Mouse (Mus musculus) G1E-ER4 (cell line): ENCODE results near the gene Grpel1. TPM values are rescaled to one million over a fixed set of nuclear protein-coding genes. Genes with fewer than 3 reads are reported as not detected.

Source experiments
- GATA1 ChIP-seq: IDR thresholded peaks from one replicate; pipeline ENCODE4 v1.8.0; 2012; ENCODE audit warnings: low read length, inconsistent platforms
- polyA plus RNA-seq: library from polyadenylated mRNA; stranded (reverse); fragments of >175 nt; gene quantifications from 2 replicates; pipeline ENCODE4 v1.2.3, GENCODE M21; 2012

Grpel1 gene
- polyA plus RNA-seq: 18.1 and 21.3 TPM in 2 replicates

- no peak for TF ChIP-seq GATA1
These were observed at the start of gene Grpel1 for GRCm38 (mm10) chr5:36464709-36465661. Grpel1 (plus strand) TSS chr5:36464998.

DNA sequence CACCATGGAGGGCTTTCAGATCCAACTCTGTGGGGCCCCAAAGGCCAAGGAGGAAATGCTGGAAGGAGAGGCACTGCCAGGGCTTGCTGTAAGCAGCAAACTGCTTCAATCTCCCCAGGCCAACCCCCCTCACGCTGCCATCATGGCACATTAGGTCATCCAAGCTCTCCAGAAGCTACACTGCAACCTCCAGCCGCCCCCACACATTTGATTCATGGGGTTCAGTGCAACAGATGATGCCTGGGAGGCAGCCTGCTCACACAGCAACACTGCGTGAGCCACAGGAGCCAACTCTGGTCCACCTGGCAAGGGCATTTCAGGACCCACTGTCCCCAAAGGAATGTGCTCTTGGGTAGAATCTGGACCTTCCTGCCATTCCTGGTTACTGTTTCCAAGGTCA is 44.9 kb upstream of the Grpel1 start:
- no peak for TF ChIP-seq GATA1

GRCm38 (mm10) chr5:36422689-36423088 is 42.1 kb upstream of the Grpel1 start:
- TF ChIP-seq GATA1: no peak

DNA sequence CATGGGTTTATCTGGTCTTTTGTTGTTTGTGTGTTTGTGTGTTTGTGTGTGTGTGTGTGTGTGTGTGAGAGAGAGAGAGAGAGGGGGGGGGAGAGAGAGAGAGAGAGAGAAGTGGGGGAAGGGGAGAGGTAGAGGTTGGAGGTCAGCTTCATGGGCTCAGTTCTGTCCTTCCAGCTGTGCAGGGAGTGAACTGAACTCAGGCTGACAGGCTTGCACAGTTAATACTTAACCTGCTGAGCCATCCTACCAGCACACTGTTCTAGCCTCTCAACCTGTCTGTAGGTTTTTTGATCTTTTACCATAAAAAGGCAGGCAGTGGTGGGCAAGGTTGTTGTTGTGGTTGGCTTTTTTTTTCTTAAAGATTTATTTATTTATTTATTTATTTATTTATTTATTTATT is 40.1 kb upstream of the Grpel1 start:
- TF ChIP-seq GATA1: no peak

GRCm38 (mm10) chr5:36426404-36426803 is 38.4 kb upstream of the Grpel1 start:
- no peak for TF ChIP-seq GATA1

GRCm38 (mm10) chr5:36427831-36428230 is 37.0 kb upstream of the Grpel1 start:
- TF ChIP-seq GATA1: no peak

DNA sequence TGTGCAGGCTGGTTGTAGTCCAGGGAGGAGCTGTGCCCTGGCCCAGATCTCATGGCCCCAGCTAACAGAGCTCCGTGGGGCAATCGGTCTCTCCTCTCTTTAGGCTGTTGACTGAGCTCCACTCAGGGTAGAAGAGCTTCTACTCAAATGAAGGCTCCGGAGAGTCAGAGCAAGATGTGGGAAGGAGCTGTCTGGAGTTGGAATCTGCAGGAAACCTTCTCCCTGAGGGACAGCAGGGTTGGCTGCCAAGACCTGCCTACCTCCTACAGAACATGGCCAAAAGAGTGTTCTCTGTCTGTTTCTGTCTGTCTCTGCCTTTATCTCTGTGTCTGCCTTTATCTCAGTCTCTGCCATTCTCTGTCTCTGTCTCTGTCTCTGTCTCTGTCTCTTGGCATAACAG is 35.2 kb upstream of the Grpel1 start:
- TF ChIP-seq GATA1: no peak

DNA sequence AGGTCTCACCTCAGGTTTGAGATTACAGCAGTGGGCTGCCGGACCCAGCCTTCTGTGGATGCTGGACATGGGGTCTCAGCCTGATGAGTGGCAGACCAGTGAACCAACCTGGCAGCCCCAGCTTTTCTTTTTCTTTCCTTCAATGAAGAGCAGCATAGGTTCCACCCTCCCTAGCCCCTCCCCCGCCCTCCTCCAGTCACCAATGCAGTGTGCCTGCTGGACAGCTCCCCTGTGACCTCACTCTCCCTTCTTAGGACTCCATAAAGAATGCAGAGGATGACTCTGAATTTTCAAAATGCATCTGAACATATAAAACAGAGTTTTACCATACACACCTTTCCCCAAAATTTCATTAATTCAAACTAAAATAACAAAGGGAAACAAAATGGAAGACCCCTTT is 33.1 kb upstream of the Grpel1 start:
- TF ChIP-seq GATA1: no peak

DNA sequence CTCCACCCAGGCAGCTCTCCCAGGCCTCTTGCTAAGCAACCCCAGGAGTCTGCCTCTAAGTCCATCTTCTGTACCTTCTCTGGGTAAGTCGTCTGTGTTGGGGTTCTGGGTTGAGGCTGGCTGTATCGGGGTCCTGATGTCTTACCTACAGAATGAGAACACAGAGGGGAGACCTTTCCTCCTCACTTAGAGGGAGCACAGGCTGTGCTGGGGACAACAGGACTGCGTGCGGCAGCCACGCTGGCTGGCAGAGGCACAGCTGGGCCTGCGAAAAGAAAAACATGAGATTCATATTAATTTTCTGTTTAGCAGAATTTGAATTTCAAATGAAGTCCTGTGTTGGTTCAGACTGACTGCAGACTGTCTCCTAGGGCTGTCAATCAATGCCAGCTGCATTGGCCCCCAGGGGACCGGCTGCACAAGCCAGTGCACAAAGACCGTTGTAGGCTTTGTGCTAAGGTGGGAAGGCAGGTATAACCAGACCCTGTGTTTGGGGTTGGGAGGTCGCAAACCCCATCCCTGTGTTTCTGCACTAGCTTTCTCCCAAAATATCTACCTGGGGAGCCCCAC is 30.3 kb upstream of the Grpel1 start:
- TF ChIP-seq GATA1: no peak

GRCm38 (mm10) chr5:36436858-36437257 is 27.9 kb upstream of the Grpel1 start:
- no peak for TF ChIP-seq GATA1

GRCm38 (mm10) chr5:36440741-36441140 is 24.1 kb upstream of the Grpel1 start:
- TF ChIP-seq GATA1: no peak

- no peak for TF ChIP-seq GATA1
These were observed 20.2 kb upstream of the Grpel1 start for GRCm38 (mm10) chr5:36444611-36445010.

GRCm38 (mm10) chr5:36445028-36445427 is 19.8 kb upstream of the Grpel1 start:
- TF ChIP-seq GATA1: no peak

- TF ChIP-seq GATA1: no peak
These were observed 18.5 kb upstream of the Grpel1 start for GRCm38 (mm10) chr5:36446166-36446890.

DNA sequence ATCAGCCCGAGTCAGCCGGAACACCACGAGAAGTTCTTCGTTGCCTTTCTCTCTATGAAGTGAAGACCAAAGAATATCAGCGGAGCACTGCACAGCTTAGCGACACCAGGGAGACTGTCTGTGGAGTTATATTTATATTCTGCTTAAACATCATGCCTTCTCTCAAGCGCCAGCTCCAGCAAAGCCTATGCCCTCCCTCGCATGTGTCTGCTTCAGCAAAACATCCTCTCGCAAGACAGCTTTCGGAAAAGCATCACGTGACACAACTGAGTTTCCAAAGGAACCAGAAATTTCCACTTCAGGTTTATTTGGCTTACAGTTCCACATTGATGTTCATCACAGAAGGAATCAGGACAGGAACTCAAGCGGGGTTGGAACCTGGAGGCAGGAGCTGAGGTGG is 16.9 kb upstream of the Grpel1 start:
- TF ChIP-seq GATA1: no peak

DNA sequence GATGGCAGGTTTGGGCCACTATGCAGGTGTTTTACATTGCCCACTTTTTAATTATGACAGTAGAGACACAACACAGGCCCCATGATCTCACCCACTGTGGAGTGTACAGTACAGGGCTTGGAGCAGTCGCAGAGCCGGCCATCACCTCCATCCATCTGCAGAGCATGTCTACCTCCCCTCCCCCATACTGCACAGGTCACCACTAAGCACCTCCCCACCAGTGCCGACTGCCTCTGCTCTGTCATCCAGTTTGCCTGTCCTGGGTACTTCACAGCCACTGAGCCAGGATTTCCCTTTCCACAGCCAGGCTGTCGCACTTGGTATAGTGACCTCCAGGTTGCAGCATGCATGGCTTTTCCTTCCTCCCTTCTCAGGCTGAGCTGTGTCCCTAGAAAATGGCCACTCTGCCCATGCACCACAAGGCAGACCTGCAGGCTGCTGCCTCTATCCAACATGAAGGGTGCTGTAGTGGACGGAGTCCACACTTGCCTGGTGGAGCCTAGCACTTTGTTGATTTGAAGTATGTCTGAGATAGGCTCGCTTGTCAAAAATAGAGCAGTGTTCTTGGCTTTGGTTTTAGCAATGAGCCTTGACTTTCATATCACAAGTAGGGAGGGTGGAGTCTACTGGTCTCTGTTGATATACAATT is 15.0 kb upstream of the Grpel1 start:
- TF ChIP-seq GATA1: no peak
